Mouse (Mus musculus) adrenal gland, adult (tissue): ENCODE data around the gene P3h1.

ENCODE experiments used
- DNase-seq, 2 experiments: peaks; one replicate each; pipeline ENCODE4 v3.0.0; 2022 to 2023; ENCODE audit warnings: low spot score in 1 of 2; ENCODE audit not compliant: inconsistent age in 2 of 2

The P3h1 gene

GRCm38 (mm10) chr4:119232410-119233255, at the start of gene P3h1, which contains the start of gene AU022252:
Gene P3h1, plus strand, starts transcription at chr4:119232915.
Gene AU022252, minus strand, starts transcription at chr4:119232712.
- peak; percentile 99 to 100 for DNase-seq

GRCm38 (mm10) chr4:119183525-119183924, 49.2 kb upstream of the P3h1 start:
- no peak for DNase-seq

GRCm38 (mm10) chr4:119185771-119186170, 46.9 kb upstream of the P3h1 start:
- no peak for DNase-seq

GRCm38 (mm10) chr4:119188060-119188785, 44.5 kb upstream of the P3h1 start:
- DNase-seq, result no peak

- DNase-seq, result no peak
Observed at GRCm38 (mm10) chr4:119189392-119189791, 43.3 kb upstream of the P3h1 start.

GRCm38 (mm10) chr4:119189864-119190263, 42.9 kb upstream of the P3h1 start, which contains the start of gene Ermap:
Gene Ermap, minus strand, starts transcription at chr4:119190011.
- DNase-seq, result no peak

- DNase-seq, result no peak
Observed at GRCm38 (mm10) chr4:119190618-119191017, 42.1 kb upstream of the P3h1 start.

GRCm38 (mm10) chr4:119191273-119191672, 41.4 kb upstream of the P3h1 start:
- DNase-seq, result no peak

GRCm38 (mm10) chr4:119192757-119193156, 40.0 kb upstream of the P3h1 start:
- no peak for DNase-seq

- peak; percentile 89 to 97 for DNase-seq
Observed at GRCm38 (mm10) chr4:119194909-119195581, 37.7 kb upstream of the P3h1 start, which contains the start of gene Svbp. Gene Svbp, plus strand, starts transcription at chr4:119195306.

- no peak for DNase-seq
Observed at GRCm38 (mm10) chr4:119195582-119196320, 37.0 kb upstream of the P3h1 start.

GRCm38 (mm10) chr4:119198105-119198504, 34.6 kb upstream of the P3h1 start:
- no peak for DNase-seq

- peak; percentile 43 to 82 for DNase-seq
Observed at GRCm38 (mm10) chr4:119204672-119205071, 28.0 kb upstream of the P3h1 start.

- DNase-seq, result no peak
Observed at GRCm38 (mm10) chr4:119216667-119217066, 16.0 kb upstream of the P3h1 start.

GRCm38 (mm10) chr4:119218169-119218568, 14.5 kb upstream of the P3h1 start, which contains the start of gene Tmem269:
Gene Tmem269, minus strand, starts transcription at chr4:119218217.
- no peak for DNase-seq

GRCm38 (mm10) chr4:119223696-119224095, 9.0 kb upstream of the P3h1 start:
- DNase-seq, result peak; percentile 73 to 86

GRCm38 (mm10) chr4:119224534-119224933, 8.2 kb upstream of the P3h1 start:
- peak in 1 of 2 experiments; percentile 54 for DNase-seq

- DNase-seq, result peak in 1 of 2 experiments; percentile 76
Observed at GRCm38 (mm10) chr4:119225719-119226118, 7.0 kb upstream of the P3h1 start.

- peak in 1 of 2 experiments; percentile 58 for DNase-seq
Observed at GRCm38 (mm10) chr4:119226751-119227150, 6.0 kb upstream of the P3h1 start.

GRCm38 (mm10) chr4:119233256-119233901, 664 bp downstream of the P3h1 start:
- peak; percentile 61 to 89 for DNase-seq
